Mouse (Mus musculus) CD8-positive naive resting alpha-beta T cell, adult 2 months (primary cell): ENCODE measurements around the gene Xlr.
"Not testable (repeated sequence)": the region's sequence is repeated elsewhere in the genome, so short reads cannot be mapped to it uniquely, and the experiment has no call there.

Source experiments
- DNase-seq, 2 experiments: peaks; one replicate each; pipeline ENCODE4 v3.0.0; 2022; ENCODE audit warnings: low read depth in 2 of 2, low spot score in 2 of 2

Xlr gene

DNA sequence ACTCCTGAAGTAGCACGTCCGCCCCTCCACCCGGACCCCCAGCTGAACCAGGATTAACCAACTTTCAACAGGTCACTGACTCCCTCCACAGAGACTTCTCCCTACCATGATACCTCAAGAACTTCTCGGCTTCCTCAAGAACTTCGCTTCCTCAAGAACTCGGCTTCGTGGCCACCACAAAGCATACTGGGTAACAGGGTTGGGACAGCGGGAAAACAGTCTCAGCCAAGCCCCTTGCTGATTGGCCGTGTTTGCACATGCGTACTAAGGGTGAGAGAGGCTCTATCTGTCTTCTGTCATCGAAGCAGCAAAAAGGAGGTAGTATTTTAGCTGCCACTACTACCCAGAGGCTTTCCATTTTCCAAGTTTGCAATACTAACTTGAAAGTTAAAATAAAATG is at the start of gene Xlr:
Gene Xlr, minus strand, starts transcription at position 188 of the 400 bp plus-strand sequence.
- DNase-seq = not testable (repeated sequence)

DNA sequence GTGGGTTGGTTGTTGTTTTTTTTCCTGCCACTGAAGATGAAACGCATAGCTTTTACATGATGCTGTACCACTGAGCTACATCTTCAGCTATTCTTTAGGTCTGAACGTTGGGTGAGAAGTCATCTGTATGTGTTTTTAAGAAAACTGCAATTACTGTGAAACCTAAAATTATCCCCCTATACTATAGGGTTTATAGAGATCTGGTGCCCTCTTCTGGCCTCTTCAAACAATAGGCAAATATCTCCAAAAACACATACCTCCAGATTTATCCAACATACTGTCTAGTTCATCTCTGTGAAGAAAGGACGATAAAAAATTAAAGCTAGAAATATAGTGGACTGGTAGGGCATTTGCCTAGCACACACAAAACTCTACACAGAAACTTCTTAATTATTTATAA is 1.6 kb upstream of the Xlr start:
- DNase-seq = no peak

DNA sequence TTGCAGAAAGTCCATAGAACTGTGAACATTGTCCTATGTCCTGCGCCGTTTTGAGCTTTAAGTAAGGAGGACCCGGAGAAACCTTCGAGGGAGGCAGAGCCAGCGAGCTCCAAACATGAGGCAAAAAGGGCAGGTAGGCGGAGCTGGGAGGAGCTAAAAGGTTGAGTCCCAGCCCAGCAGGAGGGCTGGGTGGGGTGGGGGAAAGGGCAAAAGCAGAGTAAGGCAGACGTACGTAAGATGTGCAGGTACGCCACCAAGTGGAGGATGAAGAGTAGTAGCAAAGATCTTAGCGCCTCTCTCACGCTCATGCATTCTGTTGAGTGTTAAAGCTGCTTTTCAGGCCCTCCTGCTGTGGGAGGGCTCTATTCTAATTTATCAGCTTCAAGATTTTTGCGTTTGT is 21.2 kb downstream of the Xlr start, which contains the start of gene Zfp36l3:
Gene Zfp36l3, minus strand, starts transcription at position 119 of the 400 bp plus-strand sequence.
- no peak for DNase-seq

DNA sequence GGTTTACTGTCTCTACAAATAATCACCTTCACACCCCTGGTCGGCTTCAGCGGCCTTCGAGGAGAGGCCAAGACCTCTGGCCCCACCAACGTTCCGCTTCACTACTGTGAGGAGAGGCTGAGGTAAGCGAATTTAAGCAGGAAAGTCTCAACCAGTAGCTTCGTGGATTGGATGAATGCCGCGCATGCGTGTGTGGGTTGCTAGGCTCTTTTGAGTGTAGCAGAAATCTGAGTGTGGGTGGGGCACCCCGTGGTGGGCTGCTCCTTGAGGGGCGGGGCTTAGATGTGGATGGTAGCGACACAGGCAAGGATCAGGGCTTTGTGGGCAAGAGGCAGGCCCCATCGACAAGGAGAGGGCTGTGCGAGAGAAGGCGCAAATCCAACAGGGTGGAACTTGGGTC is 39.8 kb downstream of the Xlr start, which contains the start of gene 1700013H16Rik:
Gene 1700013H16Rik, minus strand, starts transcription at position 96 of the 400 bp plus-strand sequence.
- DNase-seq = no peak

DNA sequence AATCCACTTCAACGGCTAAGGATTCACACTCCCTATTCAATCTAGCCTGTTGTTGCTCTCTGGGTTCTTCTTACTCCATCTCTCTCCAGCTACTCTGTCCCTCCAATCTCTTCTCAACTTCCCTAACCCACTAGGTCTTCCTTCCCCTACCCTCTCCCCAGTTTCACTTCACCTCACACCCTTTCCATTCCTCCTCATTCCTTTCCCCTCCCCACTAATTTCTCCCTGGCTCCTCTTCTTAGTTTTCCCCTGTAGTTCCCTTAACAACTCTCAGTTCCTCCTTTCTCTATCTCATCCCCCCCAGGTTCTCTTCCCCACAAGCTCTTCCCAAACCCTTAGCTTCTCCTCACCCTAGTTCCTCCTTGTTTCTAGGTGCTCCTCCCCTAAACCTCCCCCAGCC is 44.7 kb downstream of the Xlr start:
- no peak for DNase-seq

DNA sequence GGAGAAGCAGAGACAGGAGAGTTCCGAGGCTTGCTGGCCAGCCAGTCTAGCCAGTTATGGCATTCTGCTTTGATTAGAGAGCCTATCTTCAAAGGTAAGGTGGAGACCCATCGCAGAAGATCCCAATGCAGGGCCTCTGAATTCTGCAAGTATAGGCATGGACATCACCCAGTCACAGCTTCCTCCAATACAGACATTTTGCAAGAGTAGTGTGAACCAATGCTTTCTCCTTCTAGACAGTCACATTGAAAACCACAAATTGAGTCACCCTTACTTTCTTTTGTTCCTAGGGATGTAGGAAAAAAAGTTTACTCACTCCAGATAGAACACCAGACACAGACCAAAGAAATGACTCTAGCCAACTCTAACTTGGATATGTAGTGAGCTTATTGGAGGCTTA is 68.5 kb downstream of the Xlr start:
- no peak for DNase-seq
